Mouse (Mus musculus): ENCODE measurements around the gene Ccdc190. TPM values are rescaled to one million over a fixed set of nuclear protein-coding genes. Genes with fewer than 3 reads are reported as not detected.

Ccdc190 gene
- polyA plus RNA-seq (2015; fragmentation: Nextera tagmentation; extraction: Ambion mirVana) = 0.12 and 0.15 TPM in 2 replicates

DNA sequence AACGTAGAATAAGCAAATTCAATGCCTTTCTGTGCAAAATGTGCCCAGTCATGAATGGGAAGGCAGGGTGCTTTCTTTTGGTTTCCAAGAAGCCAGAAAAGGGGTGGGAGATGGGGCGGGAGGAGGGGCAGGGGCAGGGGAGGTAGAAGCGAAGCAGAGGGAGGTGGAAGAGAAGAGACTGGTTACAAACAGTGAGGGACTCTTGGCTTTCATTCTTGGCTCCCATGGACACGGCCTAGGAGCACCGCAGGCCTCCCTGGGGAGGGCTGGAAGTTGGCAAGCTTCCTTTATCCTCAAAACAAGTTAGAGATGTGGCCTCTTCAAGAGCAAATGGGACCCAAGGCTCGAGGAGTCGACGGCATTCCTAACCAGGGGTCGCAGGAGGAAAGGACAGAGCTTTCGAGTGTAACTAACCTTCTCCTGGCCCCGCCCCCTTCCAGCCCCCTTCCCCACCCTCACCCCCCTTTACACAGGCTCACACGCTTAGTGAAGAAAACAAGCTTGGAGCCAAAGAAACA lies at the start of gene Ccdc190:
TSS of gene Ccdc190 (plus strand) at position 195 of the 518 bp plus-strand sequence.
- H3K27me3 ChIP-seq (replicated peaks) = no peaks in the 10 kb centered on the region
- H3K36me3 ChIP-seq = no peaks in the 10 kb centered on the region
- ATAC-seq (ENCODE audit: insufficient read depth, low FRiP score, low read depth) = no peak
- H3K4me3 ChIP-seq (replicated peaks) = no peak within 1 kb of the TSS
- no peaks in the 10 kb centered on the region for H3K9me3 ChIP-seq
- H3K27ac ChIP-seq = no peak within 1 kb of the TSS
- peaks cover 6% of the 10 kb centered on the region; the same call in 1 of the 2 replicates for H3K4me1 ChIP-seq
- H3K9ac ChIP-seq = no peak within 1 kb of the TSS
- WGBS = 19% methylated on average over 12 of the region's 12 CpGs
- peak within 1 kb of the TSS; percentile 38 for H3K4me2 ChIP-seq

DNA sequence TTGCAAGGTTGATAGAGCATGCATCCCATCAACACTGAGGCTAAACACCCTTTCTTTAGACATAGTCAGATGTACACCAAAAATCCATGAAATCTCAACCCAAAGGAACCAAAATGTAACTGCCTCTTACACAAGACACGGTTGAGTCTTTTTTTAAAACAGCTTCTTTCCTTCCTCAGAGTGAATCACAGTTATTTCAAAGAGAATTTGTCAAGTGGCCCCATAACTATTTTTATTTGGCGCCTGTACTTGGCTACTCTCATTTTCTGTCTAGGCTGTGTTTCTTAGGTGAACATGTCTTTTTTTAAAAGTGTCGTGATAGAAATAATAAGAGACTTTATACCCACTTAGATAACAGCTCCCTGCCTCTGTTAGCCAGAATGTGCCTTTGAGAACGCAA lies 49.4 kb upstream of the Ccdc190 start:
- no peak overlapping the region for H3K9ac ChIP-seq
- H3K9me3 ChIP-seq = no peaks in the 10 kb centered on the region
- WGBS = 89% methylated on average over 4 of the region's 4 CpGs
- no peak overlapping the region for H3K4me2 ChIP-seq
- no peak overlapping the region for H3K4me3 ChIP-seq (replicated peaks)
- H3K27me3 ChIP-seq (replicated peaks) = no peaks in the 10 kb centered on the region
- H3K36me3 ChIP-seq = no peaks in the 10 kb centered on the region
- no peaks in the 10 kb centered on the region for H3K4me1 ChIP-seq
- ATAC-seq (ENCODE audit: insufficient read depth, low FRiP score, low read depth) = no peak
- no peak overlapping the region for H3K27ac ChIP-seq

DNA sequence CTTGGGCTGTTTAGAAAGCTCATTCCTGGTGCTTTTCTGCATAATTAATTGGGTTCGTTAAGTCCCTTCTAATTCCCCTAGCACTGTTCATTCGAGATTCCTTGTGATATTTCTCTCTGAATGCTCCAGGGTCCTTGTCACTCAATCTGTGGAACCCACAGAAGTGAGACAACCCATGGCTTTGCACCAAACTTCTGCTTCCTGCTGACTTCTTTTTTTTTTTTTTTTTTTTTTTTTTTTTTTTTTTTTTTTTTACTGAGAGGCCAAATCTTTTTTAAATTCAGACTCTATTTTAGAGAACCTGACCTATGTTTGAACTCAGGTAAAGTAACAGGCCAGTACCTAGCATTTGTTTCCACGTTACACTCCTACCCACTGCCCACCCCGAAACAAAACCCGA lies 48.3 kb upstream of the Ccdc190 start:
- Histone ChIP-seq H3K4me2 (no peak overlapping the region), H3K4me1 (no peaks in the 10 kb centered on the region), H3K9me3 (no peaks in the 10 kb centered on the region), H3K36me3 (no peaks in the 10 kb centered on the region), H3K4me3 (replicated peaks) (no peak overlapping the region), H3K9ac (no peak overlapping the region), H3K27ac (no peak overlapping the region), H3K27me3 (replicated peaks) (no peaks in the 10 kb centered on the region)
- ATAC-seq (ENCODE audit: insufficient read depth, low FRiP score, low read depth) = no peak
- 84% methylated on average over 5 of the region's 5 CpGs for WGBS

DNA sequence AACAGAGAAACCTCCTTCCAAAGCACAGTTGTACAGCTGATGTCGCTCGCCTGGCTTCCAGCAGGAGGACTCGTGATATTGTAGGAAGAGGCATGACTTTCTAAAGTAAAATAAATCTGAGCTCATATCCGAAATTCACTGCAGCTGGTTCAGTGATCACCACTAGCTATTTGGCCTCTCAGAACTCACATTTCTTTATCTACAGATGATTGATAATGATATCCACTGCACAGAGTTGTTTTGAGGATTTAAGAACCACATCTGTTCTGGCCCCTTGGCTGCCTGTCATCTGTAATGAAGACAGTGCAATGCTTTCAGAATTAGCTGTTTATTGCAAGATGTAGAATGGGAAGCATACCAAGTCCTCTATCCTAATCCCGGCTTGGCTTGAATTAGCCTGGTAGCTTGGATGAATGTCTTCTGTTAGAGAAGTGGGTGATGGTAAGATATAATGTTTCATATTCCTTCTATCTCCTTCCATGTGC lies 45.3 kb upstream of the Ccdc190 start:
- H3K9me3 ChIP-seq = no peaks in the 10 kb centered on the region
- H3K27me3 ChIP-seq (replicated peaks) = no peaks in the 10 kb centered on the region
- H3K4me2 ChIP-seq = no peak overlapping the region
- ATAC-seq (ENCODE audit: insufficient read depth, low FRiP score, low read depth) = peak; percentile 63
- H3K27ac ChIP-seq = no peak overlapping the region
- no peak overlapping the region for H3K9ac ChIP-seq
- H3K36me3 ChIP-seq = no peaks in the 10 kb centered on the region
- H3K4me3 ChIP-seq (replicated peaks) = no peak overlapping the region
- WGBS = 45% methylated on average over 5 of the region's 5 CpGs
- no peaks in the 10 kb centered on the region for H3K4me1 ChIP-seq

DNA sequence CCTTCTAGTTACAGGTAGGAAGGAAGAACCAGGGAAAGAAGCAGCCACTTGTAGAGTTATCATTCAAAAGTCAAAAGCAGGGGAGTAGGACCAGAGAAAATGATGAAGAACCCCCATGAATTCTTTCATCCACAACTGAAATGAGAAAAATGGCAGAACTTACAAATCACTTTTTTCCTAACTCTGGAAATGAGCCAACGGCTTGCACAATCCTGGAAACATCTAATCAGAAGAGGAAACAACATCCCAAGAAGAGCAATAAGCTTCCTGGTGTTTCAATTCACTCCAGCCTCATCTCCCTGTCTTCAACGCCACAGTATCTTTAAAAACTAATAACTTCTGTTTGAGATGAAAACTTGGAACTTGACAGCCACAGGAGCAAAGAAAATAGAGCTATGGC lies 39.2 kb upstream of the Ccdc190 start:
- Histone ChIP-seq H3K27ac (no peak overlapping the region), H3K4me1 (no peaks in the 10 kb centered on the region), H3K9me3 (no peaks in the 10 kb centered on the region), H3K36me3 (no peaks in the 10 kb centered on the region), H3K4me2 (no peak overlapping the region), H3K4me3 (replicated peaks) (no peak overlapping the region), H3K9ac (no peak overlapping the region), H3K27me3 (replicated peaks) (no peaks in the 10 kb centered on the region)
- no peak for ATAC-seq (ENCODE audit: insufficient read depth, low FRiP score, low read depth)
- WGBS = 79% methylated on average over 2 of the region's 2 CpGs

DNA sequence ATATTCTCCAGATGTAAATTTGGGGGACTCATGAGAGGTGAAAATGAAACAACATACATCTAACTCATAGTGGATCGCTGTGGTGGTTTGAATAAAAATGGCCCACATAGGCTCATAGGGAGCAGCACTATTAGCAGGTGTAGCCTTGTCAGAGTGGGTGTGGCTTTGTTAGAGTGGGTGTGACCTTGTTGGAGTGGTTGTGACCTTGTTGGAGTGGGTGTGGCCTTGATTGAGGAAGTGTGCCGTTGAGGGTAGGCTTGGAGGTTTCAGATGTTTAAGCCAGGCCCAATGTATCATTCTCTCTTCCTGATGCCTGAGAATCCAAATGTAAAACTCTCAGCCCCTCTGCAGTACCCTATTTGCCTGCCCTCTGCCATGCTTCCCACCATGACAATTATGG lies 34.5 kb upstream of the Ccdc190 start:
- Histone ChIP-seq H3K4me2 (no peak overlapping the region), H3K4me3 (replicated peaks) (no peak overlapping the region), H3K27me3 (replicated peaks) (no peaks in the 10 kb centered on the region), H3K4me1 (no peaks in the 10 kb centered on the region), H3K36me3 (no peaks in the 10 kb centered on the region), H3K9ac (no peak overlapping the region), H3K27ac (no peak overlapping the region), H3K9me3 (no peaks in the 10 kb centered on the region)
- 83% methylated on average over 2 of the region's 2 CpGs for WGBS
- ATAC-seq (ENCODE audit: insufficient read depth, low FRiP score, low read depth) = no peak

DNA sequence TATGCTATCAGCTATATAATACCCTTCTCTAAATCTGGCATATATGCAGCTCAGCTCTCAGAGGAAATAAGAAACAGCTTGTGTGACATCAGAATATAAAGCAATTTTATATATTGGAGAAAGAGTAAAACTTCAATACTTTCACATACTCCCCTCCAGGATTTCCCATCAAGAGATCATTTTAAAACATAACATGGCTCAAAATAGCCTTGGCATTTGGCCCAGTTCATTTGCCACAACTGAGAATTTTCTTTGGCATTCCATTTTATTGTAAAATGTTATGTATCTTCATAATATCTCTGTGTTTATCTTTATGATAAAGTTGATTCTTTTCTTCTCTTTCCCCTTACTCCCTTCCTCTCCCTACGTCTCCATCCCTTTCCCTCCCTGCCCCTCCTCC lies 32.8 kb upstream of the Ccdc190 start:
- H3K4me1 ChIP-seq = no peaks in the 10 kb centered on the region
- no peaks in the 10 kb centered on the region for H3K27me3 ChIP-seq (replicated peaks)
- no peak overlapping the region for H3K4me2 ChIP-seq
- no peak overlapping the region for H3K9ac ChIP-seq
- H3K4me3 ChIP-seq (replicated peaks) = no peak overlapping the region
- 57% methylated on average over 1 of the region's 1 CpGs for whole genome bisulfite sequencing
- H3K27ac ChIP-seq = no peak overlapping the region
- no peak for ATAC-seq (ENCODE audit: insufficient read depth, low FRiP score, low read depth)
- H3K36me3 ChIP-seq = no peaks in the 10 kb centered on the region
- no peaks in the 10 kb centered on the region for H3K9me3 ChIP-seq

DNA sequence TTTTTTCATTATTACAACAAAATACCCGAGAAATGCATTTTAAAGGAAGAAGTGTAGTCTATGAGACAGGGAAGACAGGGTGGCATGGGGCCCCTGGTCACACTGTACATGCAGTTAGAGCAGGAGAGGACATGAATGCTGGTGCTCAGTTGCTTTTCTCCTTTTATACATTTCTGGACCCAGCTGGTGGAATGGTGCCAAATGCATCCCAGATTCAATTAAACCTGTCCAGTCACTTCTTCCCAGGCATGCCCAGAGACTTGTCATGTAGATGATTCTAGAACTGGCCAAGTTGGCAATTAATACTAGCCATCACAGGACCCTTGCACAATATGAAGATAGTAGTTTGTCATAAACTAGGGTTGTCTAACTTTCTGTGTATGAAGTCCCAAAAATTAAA lies 30.5 kb upstream of the Ccdc190 start:
- no peak for ATAC-seq (ENCODE audit: insufficient read depth, low FRiP score, low read depth)
- Histone ChIP-seq H3K9ac (no peak overlapping the region), H3K4me1 (no peaks in the 10 kb centered on the region), H3K27ac (no peak overlapping the region), H3K9me3 (no peaks in the 10 kb centered on the region), H3K36me3 (no peaks in the 10 kb centered on the region), H3K4me3 (replicated peaks) (no peak overlapping the region), H3K27me3 (replicated peaks) (no peaks in the 10 kb centered on the region), H3K4me2 (no peak overlapping the region)
- 50% methylated on average over 1 of the region's 1 CpGs for WGBS

DNA sequence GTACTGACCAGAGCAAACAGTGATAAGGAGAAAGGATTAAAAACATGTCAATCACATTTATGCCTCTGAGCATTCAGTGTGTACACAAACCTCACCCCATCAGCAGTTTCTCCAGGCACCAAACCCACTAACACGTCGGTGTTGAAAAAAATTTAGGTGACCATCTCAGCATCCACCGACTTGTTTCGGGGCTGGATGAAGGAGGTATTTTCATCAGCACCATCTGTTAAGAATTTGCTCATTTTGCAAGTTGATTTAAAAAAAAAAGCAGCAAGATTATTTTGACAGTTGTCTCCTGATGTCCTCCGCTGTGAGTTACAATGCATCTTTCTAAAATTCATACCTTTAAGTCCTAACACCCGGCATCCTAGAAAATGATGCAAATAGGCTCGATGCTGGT lies 29.8 kb upstream of the Ccdc190 start:
- Histone ChIP-seq H3K4me1 (no peaks in the 10 kb centered on the region), H3K36me3 (no peaks in the 10 kb centered on the region), H3K4me2 (no peak overlapping the region), H3K27me3 (replicated peaks) (no peaks in the 10 kb centered on the region), H3K27ac (no peak overlapping the region), H3K4me3 (replicated peaks) (no peak overlapping the region), H3K9me3 (no peaks in the 10 kb centered on the region), H3K9ac (no peak overlapping the region)
- no peak for ATAC-seq (ENCODE audit: insufficient read depth, low FRiP score, low read depth)
- 64% methylated on average over 7 of the region's 7 CpGs for WGBS

DNA sequence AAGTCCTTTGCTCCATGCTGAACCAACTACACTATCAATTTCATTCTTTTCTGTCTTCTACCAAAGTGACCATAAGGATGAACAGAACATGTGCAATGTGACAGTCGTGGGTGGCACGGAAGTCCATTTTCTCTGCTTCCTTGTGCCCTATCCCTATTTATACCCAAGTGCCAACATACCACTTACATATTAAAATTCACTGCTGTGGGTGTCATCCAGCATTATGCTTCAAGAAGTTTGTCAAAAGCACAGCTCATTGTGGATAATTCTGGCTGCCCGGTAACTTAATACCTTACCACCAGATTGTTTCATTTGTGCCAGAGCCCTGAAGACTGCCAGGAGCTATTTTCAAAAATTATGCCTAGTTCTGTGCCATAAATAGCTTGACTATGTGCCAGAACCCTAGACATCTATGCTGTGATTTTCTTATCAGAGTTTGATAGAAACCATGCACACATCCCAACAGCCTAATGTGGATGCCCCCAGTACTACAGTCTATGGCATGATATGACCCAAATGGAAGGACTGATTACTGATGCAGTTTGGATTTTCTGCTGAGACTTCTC lies 27.6 kb upstream of the Ccdc190 start:
- 86% methylated on average over 3 of the region's 3 CpGs for WGBS
- ATAC-seq (ENCODE audit: insufficient read depth, low FRiP score, low read depth) = no peak
- Histone ChIP-seq H3K27ac (no peak overlapping the region), H3K4me3 (replicated peaks) (no peak overlapping the region), H3K4me2 (no peak overlapping the region), H3K36me3 (no peaks in the 10 kb centered on the region), H3K4me1 (no peaks in the 10 kb centered on the region), H3K9ac (no peak overlapping the region), H3K27me3 (replicated peaks) (no peaks in the 10 kb centered on the region), H3K9me3 (no peaks in the 10 kb centered on the region)

DNA sequence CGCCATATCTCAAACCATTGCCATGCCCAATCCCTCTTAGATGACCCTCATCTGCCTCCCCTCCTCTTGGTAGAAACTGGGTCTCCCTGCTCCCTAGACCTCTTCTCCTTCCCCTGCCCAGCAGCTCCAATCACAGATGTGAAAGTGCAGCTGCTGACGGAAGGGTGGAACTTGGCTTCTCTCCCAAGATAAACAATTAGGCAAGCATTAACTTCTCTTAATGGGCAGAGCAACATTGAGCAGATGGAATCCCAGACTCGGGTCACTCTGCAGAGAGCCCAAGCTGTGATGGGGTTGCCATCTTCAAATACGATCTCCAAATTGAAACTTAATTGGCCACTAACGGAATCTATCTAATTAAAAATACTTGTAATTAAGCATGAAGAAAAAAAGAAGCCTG lies 19.3 kb upstream of the Ccdc190 start:
- no peak for ATAC-seq (ENCODE audit: insufficient read depth, low FRiP score, low read depth)
- Histone ChIP-seq H3K4me3 (replicated peaks) (no peak overlapping the region), H3K9me3 (no peaks in the 10 kb centered on the region), H3K27me3 (replicated peaks) (no peaks in the 10 kb centered on the region), H3K4me1 (no peaks in the 10 kb centered on the region), H3K9ac (no peak overlapping the region), H3K27ac (no peak overlapping the region), H3K36me3 (no peaks in the 10 kb centered on the region), H3K4me2 (no peak overlapping the region)
- WGBS = 57% methylated on average over 5 of the region's 5 CpGs

DNA sequence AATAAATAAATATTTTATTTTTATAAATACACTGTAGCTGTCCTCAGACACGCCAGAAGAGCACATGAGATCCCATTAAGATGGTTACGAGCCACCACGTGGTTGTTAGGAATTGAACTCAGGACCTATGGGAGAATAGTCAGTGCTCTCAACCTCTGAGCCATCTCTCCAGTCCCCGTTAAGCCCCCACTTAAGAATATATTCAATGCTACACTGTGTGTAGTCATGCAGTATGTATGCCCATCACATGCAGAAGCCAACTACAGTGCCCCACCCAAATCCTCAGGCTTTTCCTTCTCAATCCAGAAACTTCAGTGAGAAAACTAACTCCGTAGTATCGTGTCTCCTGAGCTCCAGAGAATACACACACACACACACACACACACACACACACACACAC lies 18.8 kb upstream of the Ccdc190 start:
- H3K4me3 ChIP-seq (replicated peaks) = no peak overlapping the region
- no peaks in the 10 kb centered on the region for H3K4me1 ChIP-seq
- no peak overlapping the region for H3K9ac ChIP-seq
- WGBS = 88% methylated on average over 6 of the region's 6 CpGs
- no peaks in the 10 kb centered on the region for H3K9me3 ChIP-seq
- H3K4me2 ChIP-seq = no peak overlapping the region
- ATAC-seq (ENCODE audit: insufficient read depth, low FRiP score, low read depth) = no peak
- H3K27me3 ChIP-seq (replicated peaks) = no peaks in the 10 kb centered on the region
- H3K27ac ChIP-seq = no peak overlapping the region
- H3K36me3 ChIP-seq = no peaks in the 10 kb centered on the region

DNA sequence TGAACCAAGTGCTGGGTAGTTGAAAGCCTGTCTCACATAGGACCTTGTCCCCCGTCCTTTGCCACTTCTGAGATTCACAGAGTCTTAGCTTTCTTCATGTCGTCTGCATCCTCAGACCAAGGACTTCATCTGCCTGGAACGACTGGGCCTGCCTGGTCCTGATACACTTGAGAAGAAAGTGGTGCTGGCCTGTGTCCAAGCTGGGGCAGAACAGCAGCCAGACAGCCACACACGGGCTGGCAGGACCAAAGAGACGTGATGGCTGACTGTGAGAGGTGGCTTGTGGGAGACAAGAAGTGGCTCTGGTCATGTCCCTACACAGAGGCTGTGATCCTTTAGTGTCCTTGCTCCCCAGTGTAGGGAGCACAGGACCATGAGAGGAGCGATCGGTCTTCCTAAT lies 17.7 kb upstream of the Ccdc190 start:
- WGBS = 83% methylated on average over 7 of the region's 7 CpGs
- 0 out of 2 replicates have a peak, but pooled peaks have one; percentile 43 for ATAC-seq (ENCODE audit: insufficient read depth, low FRiP score, low read depth)
- Histone ChIP-seq H3K27ac (no peak overlapping the region), H3K9ac (no peak overlapping the region), H3K4me3 (replicated peaks) (no peak overlapping the region), H3K9me3 (no peaks in the 10 kb centered on the region), H3K4me1 (no peaks in the 10 kb centered on the region), H3K27me3 (replicated peaks) (no peaks in the 10 kb centered on the region), H3K4me2 (no peak overlapping the region), H3K36me3 (no peaks in the 10 kb centered on the region)
